In genomic region chr4:155601997-155602456, GRCm38 (mm10) we compare ENCODE assay signal across 8 mouse cellular contexts. TPM values are rescaled to one million over a fixed set of nuclear protein-coding genes. Genes with fewer than 3 reads are reported as not detected.
DNase-seq lines count a peak whose midpoint lies in the region; ATAC-seq lines count a peak whose summit lies in the region.

No protein-coding gene starts in this region.

- ATAC-seq in heart, embryonic 16.5 days (replicated peaks; ENCODE audit: extremely low read depth, insufficient read depth, low FRiP score), result peak; percentile 4; the same call in 1 of the 2 replicates
- peak; percentile 67; the same call in 1 of the 2 replicates for ATAC-seq in midbrain, embryonic 11.5 days (ENCODE audit: low FRiP score)

- H3K9ac ChIP-seq in heart, embryonic 16.5 days (ENCODE audit: low read length), result peak overlapping the region; percentile 97
- peak overlapping the region; percentile 86 for H3K9ac ChIP-seq in midbrain, embryonic 11.5 days (ENCODE audit: low read length)

- no peaks in the 10 kb centered on the region for H3K27me3 ChIP-seq in heart, embryonic 16.5 days (ENCODE audit: control insufficient read depth, insufficient read depth, low read length)
- no peaks in the 10 kb centered on the region for H3K27me3 ChIP-seq in hindbrain, embryonic 10.5 days (ENCODE audit: insufficient read depth, poor library complexity, severe bottlenecking)
- no peaks in the 10 kb centered on the region for H3K27me3 ChIP-seq in midbrain, embryonic 11.5 days (ENCODE audit: control insufficient read depth, insufficient read depth, low read length)

- peaks cover 7% of the 10 kb centered on the region for H3K4me1 ChIP-seq in heart, embryonic 16.5 days (ENCODE audit: control insufficient read depth, insufficient read depth, low read length)
- H3K4me1 ChIP-seq in hindbrain, embryonic 10.5 days (replicated peaks), result peaks cover 24% of the 10 kb centered on the region
- H3K4me1 ChIP-seq in midbrain, embryonic 11.5 days (ENCODE audit: control insufficient read depth, insufficient read depth, low read length), result peaks cover 9% of the 10 kb centered on the region

- no peak for DNase-seq in heart, postnatal 14 days
- peak; percentile 25 for DNase-seq in MN1 (ENCODE audit: low spot score)
- no peak for DNase-seq in hindbrain, embryonic 10.5 days (ENCODE audit: low spot score)
- DNase-seq in midbrain, embryonic 11.5 days (ENCODE audit: low spot score, missing footprints), result no peak
- DNase-seq in yolk sac, embryonic 10.5 days (ENCODE audit: low spot score), result no peak
- DNase-seq in thymus, postnatal 0 days (ENCODE audit: low spot score), result no peak
- DNase-seq in adrenal gland, postnatal 36 days, result no peak

- H3K4me2 ChIP-seq in heart, embryonic 16.5 days (ENCODE audit: low read depth, low read length), result peak overlapping the region; percentile 94
- H3K4me2 ChIP-seq in midbrain, embryonic 11.5 days, result peak overlapping the region; percentile 97

- no peaks in the 10 kb centered on the region for H3K9me3 ChIP-seq in heart, embryonic 16.5 days (replicated peaks; ENCODE audit: control insufficient read depth, low read length)
- H3K9me3 ChIP-seq in hindbrain, embryonic 10.5 days, result no peaks in the 10 kb centered on the region
- no peaks in the 10 kb centered on the region for H3K9me3 ChIP-seq in midbrain, embryonic 11.5 days (ENCODE audit: control insufficient read depth, low read length)

- H3K27ac ChIP-seq in heart, embryonic 16.5 days (ENCODE audit: low read length), result peak overlapping the region; percentile 99
- peak overlapping the region; percentile 100 for H3K27ac ChIP-seq in hindbrain, embryonic 10.5 days
- H3K27ac ChIP-seq in midbrain, embryonic 11.5 days (ENCODE audit: low read depth, low read length), result peak overlapping the region; percentile 95

- peaks cover 2% of the 10 kb centered on the region; the same call in 1 of the 2 replicates for H3K36me3 ChIP-seq in heart, embryonic 16.5 days (ENCODE audit: control insufficient read depth, insufficient read depth)
- H3K36me3 ChIP-seq in hindbrain, embryonic 10.5 days, result peaks cover 45% of the 10 kb centered on the region
- no peaks in the 10 kb centered on the region for H3K36me3 ChIP-seq in midbrain, embryonic 11.5 days (ENCODE audit: control insufficient read depth, insufficient read depth, low read length)

- WGBS in heart, embryonic 16.5 days, result 1% methylated on average over 31 of the region's 31 CpGs
- WGBS in hindbrain, embryonic 10.5 days, result 2% methylated on average over 31 of the region's 31 CpGs
- WGBS in midbrain, embryonic 11.5 days, result 2% methylated on average over 31 of the region's 31 CpGs

- H3K4me3 ChIP-seq in heart, embryonic 16.5 days (ENCODE audit: low read length), result peak overlapping the region; percentile 99
- peak overlapping the region; percentile 97 for H3K4me3 ChIP-seq in hindbrain, embryonic 10.5 days
- peak overlapping the region; percentile 94 for H3K4me3 ChIP-seq in midbrain, embryonic 11.5 days (ENCODE audit: low read depth, low read length)

- intact Hi-C loops in heart, postnatal 14 days (cut with DNase I), result no loop called here

RNA-seq across cellular contexts. Expression of gene Slc35e2, which starts 0.8 kb away (rescaled TPM):
- 5.7 and 5.8 TPM in 2 replicates for polyA plus RNA-seq in heart, embryonic 16.5 days (2015; fragmentation: Nextera tagmentation; extraction: Ambion mirVana)
- total RNA-seq in heart, postnatal 14 days (2021), result 10 to 100 TPM; 11.2 to 11.4 TPM
- polyA plus RNA-seq in hindbrain, embryonic 10.5 days (2016; fragmentation: Nextera tagmentation; extraction: Ambion mirVana), result 12.0 and 13.4 TPM in 2 replicates
- 18.0 and 18.1 TPM in 2 replicates for polyA plus RNA-seq in midbrain, embryonic 11.5 days (2014; fragmentation: Nextera tagmentation; extraction: Ambion mirVana)
- 6.3 and 7.5 TPM in 2 replicates for polyA plus RNA-seq in thymus, postnatal 0 days (2015; fragmentation: Nextera tagmentation; extraction: Ambion mirVana)
- 10 to 100 TPM; 34.0 to 43.3 TPM for total RNA-seq in adrenal gland, postnatal 36 days (2021)

RNA-seq across cellular contexts. Expression of gene Cdk11b, which starts 22.6 kb away (rescaled TPM):
- 38.3 and 44.8 TPM in 2 replicates for polyA plus RNA-seq in heart, embryonic 16.5 days (2015; fragmentation: Nextera tagmentation; extraction: Ambion mirVana)
- 10 to 100 TPM; 25.8 to 28.9 TPM for total RNA-seq in heart, postnatal 14 days (2021)
- polyA plus RNA-seq in hindbrain, embryonic 10.5 days (2016; fragmentation: Nextera tagmentation; extraction: Ambion mirVana), result 61.2 and 76.9 TPM in 2 replicates
- 72.9 and 83.6 TPM in 2 replicates for polyA plus RNA-seq in midbrain, embryonic 11.5 days (2014; fragmentation: Nextera tagmentation; extraction: Ambion mirVana)
- 65.7 and 76.3 TPM in 2 replicates for polyA plus RNA-seq in thymus, postnatal 0 days (2015; fragmentation: Nextera tagmentation; extraction: Ambion mirVana)
- total RNA-seq in adrenal gland, postnatal 36 days (2021), result 10 to 100 TPM; 42.5 to 52.6 TPM

RNA-seq across cellular contexts. Expression of gene Nadk, which starts 39.8 kb away (rescaled TPM):
- 52.4 and 52.8 TPM in 2 replicates for polyA plus RNA-seq in heart, embryonic 16.5 days (2015; fragmentation: Nextera tagmentation; extraction: Ambion mirVana)
- total RNA-seq in heart, postnatal 14 days (2021), result 10 to 100 TPM; 36.6 to 36.7 TPM
- 102 and 107 TPM in 2 replicates for polyA plus RNA-seq in hindbrain, embryonic 10.5 days (2016; fragmentation: Nextera tagmentation; extraction: Ambion mirVana)
- polyA plus RNA-seq in midbrain, embryonic 11.5 days (2014; fragmentation: Nextera tagmentation; extraction: Ambion mirVana), result 98.3 and 99.8 TPM in 2 replicates
- 85.1 and 92.5 TPM in 2 replicates for polyA plus RNA-seq in thymus, postnatal 0 days (2015; fragmentation: Nextera tagmentation; extraction: Ambion mirVana)
- 100 to 1,000 TPM; 175 to 310 TPM for total RNA-seq in adrenal gland, postnatal 36 days (2021)

RNA-seq across cellular contexts. Expression of gene Gm10563, which starts 43.2 kb away (rescaled TPM):
- not detected in 2 replicates for polyA plus RNA-seq in heart, embryonic 16.5 days (2015; fragmentation: Nextera tagmentation; extraction: Ambion mirVana)
- not detected for total RNA-seq in heart, postnatal 14 days (2021)
- not detected in 2 replicates for polyA plus RNA-seq in hindbrain, embryonic 10.5 days (2016; fragmentation: Nextera tagmentation; extraction: Ambion mirVana)
- not detected in 2 replicates for polyA plus RNA-seq in midbrain, embryonic 11.5 days (2014; fragmentation: Nextera tagmentation; extraction: Ambion mirVana)
- polyA plus RNA-seq in thymus, postnatal 0 days (2015; fragmentation: Nextera tagmentation; extraction: Ambion mirVana), result not detected in 2 replicates
- not detected for total RNA-seq in adrenal gland, postnatal 36 days (2021)

RNA-seq across cellular contexts. Expression of gene Mmp23, which starts 51.2 kb away (rescaled TPM):
- 56.6 and 63.4 TPM in 2 replicates for polyA plus RNA-seq in heart, embryonic 16.5 days (2015; fragmentation: Nextera tagmentation; extraction: Ambion mirVana)
- total RNA-seq in heart, postnatal 14 days (2021), result 10 to 100 TPM; 14.5 to 16.8 TPM
- 4.2 and 4.4 TPM in 2 replicates for polyA plus RNA-seq in hindbrain, embryonic 10.5 days (2016; fragmentation: Nextera tagmentation; extraction: Ambion mirVana)
- 2.5 and 4.1 TPM in 2 replicates for polyA plus RNA-seq in midbrain, embryonic 11.5 days (2014; fragmentation: Nextera tagmentation; extraction: Ambion mirVana)
- 7.5 and 8.3 TPM in 2 replicates for polyA plus RNA-seq in thymus, postnatal 0 days (2015; fragmentation: Nextera tagmentation; extraction: Ambion mirVana)
- 1 to 10 TPM; 5.5 to 8.9 TPM for total RNA-seq in adrenal gland, postnatal 36 days (2021)
